Mouse (Mus musculus) G1E-ER4 (cell line): Measurements from ENCODE around the gene Kcnma1. TPM values are rescaled to one million over a fixed set of nuclear protein-coding genes. Genes with fewer than 3 reads are reported as not detected.

ENCODE experiments used
- GATA1 ChIP-seq: IDR thresholded peaks from one replicate; pipeline ENCODE4 v1.8.0; 2012; ENCODE audit warnings: low read length, inconsistent platforms
- polyA plus RNA-seq: library from polyadenylated mRNA; stranded (reverse); fragments of >175 nt; gene quantifications from 2 replicates; pipeline ENCODE4 v1.2.3, GENCODE M21; 2012

Kcnma1 gene
- polyA plus RNA-seq, 1 experiment: not detected

GRCm38 (mm10) chr14:23908564-23908963, 105.7 kb downstream of the Kcnma1 start:
- no peak for TF ChIP-seq GATA1

- no peak for TF ChIP-seq GATA1
Measured at GRCm38 (mm10) chr14:23902636-23903279, 111.5 kb downstream of the Kcnma1 start.

- no peak for TF ChIP-seq GATA1
Measured at GRCm38 (mm10) chr14:23899462-23899861, 114.8 kb downstream of the Kcnma1 start.

- TF ChIP-seq GATA1: no peak
Measured at GRCm38 (mm10) chr14:23897815-23898214, 116.5 kb downstream of the Kcnma1 start.

GRCm38 (mm10) chr14:23896036-23896435, 118.3 kb downstream of the Kcnma1 start:
- TF ChIP-seq GATA1: no peak

GRCm38 (mm10) chr14:23886112-23886511, 128.2 kb downstream of the Kcnma1 start:
- TF ChIP-seq GATA1: no peak

- TF ChIP-seq GATA1: no peak
Measured at GRCm38 (mm10) chr14:23885539-23885938, 128.8 kb downstream of the Kcnma1 start.

- no peak for TF ChIP-seq GATA1
Measured at GRCm38 (mm10) chr14:23885071-23885470, 129.2 kb downstream of the Kcnma1 start.

GRCm38 (mm10) chr14:23882001-23882400, 132.3 kb downstream of the Kcnma1 start:
- no peak for TF ChIP-seq GATA1

- TF ChIP-seq GATA1: no peak
Measured at GRCm38 (mm10) chr14:23879331-23879730, 135.0 kb downstream of the Kcnma1 start.

- TF ChIP-seq GATA1: no peak
Measured at GRCm38 (mm10) chr14:23877561-23877960, 136.7 kb downstream of the Kcnma1 start.

GRCm38 (mm10) chr14:23874545-23874944, 139.7 kb downstream of the Kcnma1 start:
- no peak for TF ChIP-seq GATA1

- TF ChIP-seq GATA1: no peak
Measured at GRCm38 (mm10) chr14:23857034-23857433, 157.3 kb downstream of the Kcnma1 start.

- no peak for TF ChIP-seq GATA1
Measured at GRCm38 (mm10) chr14:23854946-23855345, 159.3 kb downstream of the Kcnma1 start.

- TF ChIP-seq GATA1: no peak
Measured at GRCm38 (mm10) chr14:23848529-23849141, 165.7 kb downstream of the Kcnma1 start.

GRCm38 (mm10) chr14:23846706-23847105, 167.6 kb downstream of the Kcnma1 start:
- TF ChIP-seq GATA1: no peak

GRCm38 (mm10) chr14:23842025-23842424, 172.3 kb downstream of the Kcnma1 start:
- TF ChIP-seq GATA1: no peak
